Mouse (Mus musculus): ENCODE data around the gene Gm13030. TPM values are rescaled to one million over a fixed set of nuclear protein-coding genes. Genes with fewer than 3 reads are reported as not detected.

Gene Gm13030
- polyA plus RNA-seq, 1 experiment from 2014 or later: not detected

DNA sequence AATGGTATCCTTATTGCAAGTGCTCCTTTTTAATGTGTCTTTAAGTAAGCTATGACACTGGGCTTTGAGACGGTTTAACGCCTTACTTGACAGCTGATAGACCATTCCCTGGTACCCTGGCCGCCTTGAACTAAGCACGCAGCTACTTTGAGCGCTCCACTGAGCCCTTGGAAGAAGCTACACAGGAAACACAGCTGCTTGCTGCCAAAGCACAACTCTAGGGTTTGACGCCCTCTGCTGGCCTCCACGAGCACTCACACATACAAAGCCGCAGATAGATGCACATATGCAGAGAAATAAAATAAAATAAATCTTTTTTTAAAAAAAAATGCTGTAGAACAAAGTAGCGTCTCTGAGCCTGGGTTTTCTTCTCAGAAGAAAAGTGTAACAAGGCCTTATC is 14.5 kb downstream of the Gm13030 start:
- Histone ChIP-seq H3K27me3 (ENCODE audit: control insufficient read depth, insufficient read depth, low read depth, low read length) (peaks cover 3% of the 10 kb centered on the region), H3K27ac (ENCODE audit: low read length) (no peak overlapping the region), H3K4me1 (ENCODE audit: control insufficient read depth, low read depth, low read length) (no peaks in the 10 kb centered on the region), H3K36me3 (ENCODE audit: control insufficient read depth, insufficient read depth) (no peaks in the 10 kb centered on the region), H3K4me3 (ENCODE audit: low read depth, low read length) (no peak overlapping the region), H3K9ac (ENCODE audit: low read depth, low read length) (no peak overlapping the region), H3K4me2 (ENCODE audit: low read depth, low read length) (no peak overlapping the region), H3K9me3 (replicated peaks; ENCODE audit: control insufficient read depth, low read length) (no peaks in the 10 kb centered on the region)
- no peak for ATAC-seq (ENCODE audit: low read depth)
- WGBS (ENCODE audit: insufficient replicate concordance): 17% methylated on average over 9 of the region's 9 CpGs

DNA sequence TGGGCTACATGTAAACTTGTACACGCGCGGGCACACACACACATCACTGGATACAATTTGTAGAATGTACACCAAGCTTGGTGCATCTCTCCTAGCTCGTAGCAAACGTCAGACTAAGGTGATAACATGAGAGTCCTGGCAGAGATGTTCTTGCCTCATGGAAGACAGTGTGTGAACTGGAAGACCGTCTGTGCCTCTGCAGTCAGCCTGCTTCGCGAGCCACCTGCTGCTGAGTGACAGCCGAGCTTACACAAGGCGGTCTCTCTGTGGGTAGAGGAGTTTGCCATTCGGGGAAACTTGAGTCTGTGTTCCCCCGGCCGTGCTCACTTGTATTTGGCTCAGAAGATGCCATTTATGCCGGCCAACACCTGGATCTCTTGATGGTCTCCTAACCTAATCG is 15.3 kb downstream of the Gm13030 start:
- no peak overlapping the region for H3K4me3 ChIP-seq (ENCODE audit: low read depth, low read length)
- H3K4me2 ChIP-seq (ENCODE audit: low read depth, low read length): no peak overlapping the region
- H3K27ac ChIP-seq (ENCODE audit: low read length): no peak overlapping the region
- WGBS (ENCODE audit: insufficient replicate concordance): 60% methylated on average over 15 of the region's 15 CpGs
- no peaks in the 10 kb centered on the region for H3K36me3 ChIP-seq (ENCODE audit: control insufficient read depth, insufficient read depth)
- H3K9ac ChIP-seq (ENCODE audit: low read depth, low read length): no peak overlapping the region
- peaks cover 3% of the 10 kb centered on the region for H3K27me3 ChIP-seq (ENCODE audit: control insufficient read depth, insufficient read depth, low read depth, low read length)
- no peaks in the 10 kb centered on the region for H3K9me3 ChIP-seq (replicated peaks; ENCODE audit: control insufficient read depth, low read length)
- ATAC-seq (ENCODE audit: low read depth): no peak
- H3K4me1 ChIP-seq (ENCODE audit: control insufficient read depth, low read depth, low read length): no peaks in the 10 kb centered on the region

DNA sequence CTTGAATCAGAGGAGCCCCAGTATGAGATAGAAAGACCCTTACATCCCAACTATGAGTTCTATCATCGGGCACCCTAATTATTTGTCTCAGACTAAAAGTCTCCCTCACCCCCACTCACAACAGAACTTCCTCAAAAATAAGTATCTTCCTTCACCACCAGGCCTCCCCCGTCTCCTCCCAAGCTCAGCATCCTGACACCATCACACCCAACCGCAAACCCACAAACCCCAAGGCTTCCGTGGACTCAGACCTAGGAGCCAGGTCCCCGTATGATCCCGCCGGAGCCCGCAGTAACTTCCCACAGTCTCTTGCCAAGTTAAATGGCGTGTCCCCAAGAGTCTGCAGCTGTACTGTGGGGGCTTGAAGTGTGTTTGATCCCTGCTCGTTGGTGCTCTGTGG is 16.2 kb downstream of the Gm13030 start:
- Histone ChIP-seq H3K9me3 (replicated peaks; ENCODE audit: control insufficient read depth, low read length) (no peaks in the 10 kb centered on the region), H3K27me3 (ENCODE audit: control insufficient read depth, insufficient read depth, low read depth, low read length) (peaks cover 3% of the 10 kb centered on the region), H3K4me2 (ENCODE audit: low read depth, low read length) (no peak overlapping the region), H3K4me3 (ENCODE audit: low read depth, low read length) (no peak overlapping the region), H3K4me1 (ENCODE audit: control insufficient read depth, low read depth, low read length) (no peaks in the 10 kb centered on the region), H3K36me3 (ENCODE audit: control insufficient read depth, insufficient read depth) (no peaks in the 10 kb centered on the region), H3K9ac (ENCODE audit: low read depth, low read length) (no peak overlapping the region), H3K27ac (ENCODE audit: low read length) (no peak overlapping the region)
- WGBS (ENCODE audit: insufficient replicate concordance): 26% methylated on average over 10 of the region's 10 CpGs
- ATAC-seq (ENCODE audit: low read depth): no peak

DNA sequence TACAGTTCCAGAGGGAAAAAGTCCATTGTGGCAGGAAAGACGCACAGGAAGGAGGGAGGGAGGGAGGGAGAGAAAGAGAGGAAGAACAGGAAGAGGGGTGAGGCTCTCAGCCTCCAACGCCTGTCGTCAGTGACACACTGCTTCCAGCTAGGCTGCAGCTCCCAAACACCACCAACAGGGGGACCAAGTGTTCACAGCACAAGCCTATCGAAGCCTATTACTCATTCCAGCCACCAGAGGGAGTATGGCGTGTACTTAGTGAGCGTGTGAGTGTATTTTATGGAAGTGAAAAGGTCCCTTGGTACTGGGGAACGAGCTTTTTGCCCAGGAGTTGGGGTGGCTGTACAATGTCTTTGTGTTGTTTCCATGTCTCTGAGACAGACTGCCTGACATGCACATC is 17.3 kb downstream of the Gm13030 start:
- ATAC-seq (ENCODE audit: low read depth): no peak
- no peak overlapping the region for H3K27ac ChIP-seq (ENCODE audit: low read length)

DNA sequence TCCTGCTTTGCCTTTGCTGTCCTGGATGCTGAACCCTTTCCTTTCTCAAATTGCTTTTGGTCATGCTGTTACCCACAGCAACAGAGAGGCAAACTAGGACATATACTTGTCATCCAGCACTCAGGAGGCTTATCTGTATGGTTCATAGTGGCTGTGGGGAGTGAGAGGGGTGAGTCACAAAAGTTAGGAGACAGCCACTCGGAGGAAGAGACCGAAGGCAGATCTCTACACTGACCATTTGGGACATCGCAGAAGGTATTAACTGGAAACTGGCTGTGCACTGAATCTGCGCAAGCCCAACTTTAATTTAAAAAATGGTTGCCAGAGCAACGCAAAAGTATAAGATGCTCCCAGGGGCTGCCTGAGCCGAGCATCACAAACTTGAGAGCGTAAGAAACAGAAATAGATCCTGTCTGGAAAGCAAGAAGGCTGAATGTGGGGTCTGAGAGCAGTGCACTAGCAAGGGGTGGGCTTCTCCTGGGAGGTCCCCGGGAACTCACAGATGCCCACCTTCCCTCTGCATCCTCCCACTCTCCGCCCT is 18.6 kb downstream of the Gm13030 start:
- no peak overlapping the region for H3K4me2 ChIP-seq (ENCODE audit: low read depth, low read length)
- H3K36me3 ChIP-seq (ENCODE audit: control insufficient read depth, insufficient read depth): no peaks in the 10 kb centered on the region
- H3K9me3 ChIP-seq (replicated peaks; ENCODE audit: control insufficient read depth, low read length): no peaks in the 10 kb centered on the region
- no peak overlapping the region for H3K9ac ChIP-seq (ENCODE audit: low read depth, low read length)
- ATAC-seq (ENCODE audit: low read depth): no peak
- no peak overlapping the region for H3K27ac ChIP-seq (ENCODE audit: low read length)
- no peak overlapping the region for H3K4me3 ChIP-seq (ENCODE audit: low read depth, low read length)
- H3K27me3 ChIP-seq (ENCODE audit: control insufficient read depth, insufficient read depth, low read depth, low read length): peaks cover 3% of the 10 kb centered on the region
- H3K4me1 ChIP-seq (ENCODE audit: control insufficient read depth, low read depth, low read length): no peaks in the 10 kb centered on the region
- WGBS (ENCODE audit: insufficient replicate concordance): 63% methylated on average over 9 of the region's 9 CpGs

More for the DNA sequence above, 17.3 kb downstream of the Gm13030 start:
- H3K4me1 ChIP-seq (ENCODE audit: control insufficient read depth, low read depth, low read length): no peaks in the 10 kb centered on the region
- no peaks in the 10 kb centered on the region for H3K9me3 ChIP-seq (replicated peaks; ENCODE audit: control insufficient read depth, low read length)
- WGBS (ENCODE audit: insufficient replicate concordance): 14% methylated on average over 7 of the region's 7 CpGs
- no peak overlapping the region for H3K4me2 ChIP-seq (ENCODE audit: low read depth, low read length)
- H3K9ac ChIP-seq (ENCODE audit: low read depth, low read length): no peak overlapping the region
- H3K4me3 ChIP-seq (ENCODE audit: low read depth, low read length): no peak overlapping the region
- H3K27me3 ChIP-seq (ENCODE audit: control insufficient read depth, insufficient read depth, low read depth, low read length): peaks cover 3% of the 10 kb centered on the region
- H3K36me3 ChIP-seq (ENCODE audit: control insufficient read depth, insufficient read depth): no peaks in the 10 kb centered on the region

DNA sequence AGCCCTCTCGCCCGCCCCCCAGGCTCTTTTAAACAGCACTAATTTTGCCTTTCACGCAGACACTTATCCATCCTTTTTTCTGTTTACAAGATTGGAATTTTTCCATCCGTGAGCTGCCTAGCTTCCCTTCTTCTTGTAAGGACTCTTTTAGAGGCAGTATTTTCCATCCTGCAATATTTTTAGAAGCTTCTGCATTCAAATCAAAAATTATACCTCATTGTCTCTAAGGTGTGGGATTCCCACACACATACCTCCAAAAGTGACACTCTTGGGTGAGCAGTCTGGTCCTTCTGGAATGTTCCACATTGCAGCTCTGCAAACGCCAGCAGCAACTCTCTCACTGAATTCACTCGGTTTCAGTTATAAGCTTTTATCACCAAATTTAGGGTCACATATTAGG is 20.8 kb downstream of the Gm13030 start:
- 56% methylated on average over 6 of the region's 6 CpGs for WGBS (ENCODE audit: insufficient replicate concordance)
- H3K36me3 ChIP-seq (ENCODE audit: control insufficient read depth, insufficient read depth): no peaks in the 10 kb centered on the region
- H3K4me3 ChIP-seq (ENCODE audit: low read depth, low read length): no peak overlapping the region
- H3K9ac ChIP-seq (ENCODE audit: low read depth, low read length): no peak overlapping the region
- H3K4me2 ChIP-seq (ENCODE audit: low read depth, low read length): no peak overlapping the region
- no peaks in the 10 kb centered on the region for H3K9me3 ChIP-seq (replicated peaks; ENCODE audit: control insufficient read depth, low read length)
- no peaks in the 10 kb centered on the region for H3K4me1 ChIP-seq (ENCODE audit: control insufficient read depth, low read depth, low read length)
- ATAC-seq (ENCODE audit: low read depth): no peak
- no peak overlapping the region for H3K27ac ChIP-seq (ENCODE audit: low read length)
- no peaks in the 10 kb centered on the region for H3K27me3 ChIP-seq (ENCODE audit: control insufficient read depth, insufficient read depth, low read depth, low read length)

DNA sequence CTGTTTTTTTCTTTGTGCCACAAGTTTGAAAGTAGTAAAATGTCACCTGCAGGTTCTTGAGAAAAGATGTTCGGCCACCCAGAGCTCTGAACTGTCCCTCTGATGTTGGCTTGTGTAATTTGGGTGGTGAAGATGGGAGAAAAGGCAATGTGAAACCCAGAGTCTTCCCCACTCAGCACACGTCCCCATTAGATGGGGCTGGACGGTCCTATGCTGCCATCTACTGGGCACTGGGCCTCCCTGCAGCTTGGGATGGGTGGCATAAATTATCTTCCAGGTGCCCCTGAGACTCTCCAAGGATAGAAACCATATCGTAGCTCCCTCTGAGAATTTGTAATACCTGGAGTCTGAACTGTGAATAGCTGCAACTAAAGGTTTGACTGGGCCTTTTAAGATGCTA is 22.3 kb downstream of the Gm13030 start:
- Histone ChIP-seq H3K36me3 (ENCODE audit: control insufficient read depth, insufficient read depth) (no peaks in the 10 kb centered on the region), H3K4me1 (ENCODE audit: control insufficient read depth, low read depth, low read length) (no peaks in the 10 kb centered on the region), H3K27me3 (ENCODE audit: control insufficient read depth, insufficient read depth, low read depth, low read length) (no peaks in the 10 kb centered on the region), H3K27ac (ENCODE audit: low read length) (no peak overlapping the region), H3K9ac (ENCODE audit: low read depth, low read length) (no peak overlapping the region), H3K4me2 (ENCODE audit: low read depth, low read length) (no peak overlapping the region), H3K4me3 (ENCODE audit: low read depth, low read length) (no peak overlapping the region), H3K9me3 (replicated peaks; ENCODE audit: control insufficient read depth, low read length) (no peaks in the 10 kb centered on the region)
- WGBS (ENCODE audit: insufficient replicate concordance): 3% methylated on average over 4 of the region's 4 CpGs
- ATAC-seq (ENCODE audit: low read depth): no peak

DNA sequence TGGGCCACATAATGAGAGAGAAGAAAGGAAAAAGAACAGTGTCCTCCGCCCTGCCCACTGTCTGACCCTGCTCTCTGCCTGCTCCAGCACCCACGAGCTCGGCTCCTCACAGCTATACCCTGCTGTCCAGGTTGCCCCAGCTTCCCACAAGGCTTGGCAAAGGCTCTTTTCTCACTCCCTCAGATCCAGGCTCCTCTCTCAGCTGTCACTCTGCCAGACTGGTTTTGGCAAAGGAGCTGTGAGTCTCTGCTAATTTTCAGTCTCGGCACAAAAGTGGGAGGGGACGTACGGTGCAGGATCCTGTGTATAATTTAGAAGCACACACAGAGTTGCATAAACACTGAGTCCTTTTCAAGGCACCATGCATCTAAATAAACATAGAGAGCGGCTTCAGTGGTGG is 32.4 kb downstream of the Gm13030 start:
- no peaks in the 10 kb centered on the region for H3K36me3 ChIP-seq (ENCODE audit: control insufficient read depth, insufficient read depth)
- 74% methylated on average over 7 of the region's 7 CpGs for WGBS (ENCODE audit: insufficient replicate concordance)
- no peaks in the 10 kb centered on the region for H3K4me1 ChIP-seq (ENCODE audit: control insufficient read depth, low read depth, low read length)
- no peak overlapping the region for H3K27ac ChIP-seq (ENCODE audit: low read length)
- no peak overlapping the region for H3K4me2 ChIP-seq (ENCODE audit: low read depth, low read length)
- H3K27me3 ChIP-seq (ENCODE audit: control insufficient read depth, insufficient read depth, low read depth, low read length): no peaks in the 10 kb centered on the region
- no peak overlapping the region for H3K9ac ChIP-seq (ENCODE audit: low read depth, low read length)
- H3K9me3 ChIP-seq (replicated peaks; ENCODE audit: control insufficient read depth, low read length): no peaks in the 10 kb centered on the region
- H3K4me3 ChIP-seq (ENCODE audit: low read depth, low read length): no peak overlapping the region
- ATAC-seq (ENCODE audit: low read depth): no peak

DNA sequence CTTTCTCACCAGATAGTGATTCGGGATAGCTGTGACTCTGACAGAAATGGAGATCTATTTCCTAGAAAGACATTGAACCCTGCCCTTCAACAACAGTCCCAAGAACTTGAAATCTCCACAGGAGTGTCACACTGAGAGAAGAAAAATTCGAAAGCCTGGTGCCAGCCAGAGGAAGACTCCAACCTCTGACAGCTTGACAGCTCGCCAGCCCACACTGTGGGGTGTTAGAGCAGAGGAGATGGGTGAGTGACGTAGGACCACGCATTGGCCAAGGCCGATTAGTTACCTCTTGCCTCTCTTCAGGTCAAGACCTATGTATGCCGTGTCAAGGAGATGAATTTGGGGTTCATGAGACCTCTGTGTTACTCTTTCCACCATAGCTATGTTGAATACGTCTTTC is 33.0 kb downstream of the Gm13030 start:
- 64% methylated on average over 8 of the region's 8 CpGs for WGBS (ENCODE audit: insufficient replicate concordance)
- Histone ChIP-seq H3K27me3 (ENCODE audit: control insufficient read depth, insufficient read depth, low read depth, low read length) (no peaks in the 10 kb centered on the region), H3K4me2 (ENCODE audit: low read depth, low read length) (no peak overlapping the region), H3K9ac (ENCODE audit: low read depth, low read length) (no peak overlapping the region), H3K4me3 (ENCODE audit: low read depth, low read length) (no peak overlapping the region), H3K9me3 (replicated peaks; ENCODE audit: control insufficient read depth, low read length) (no peaks in the 10 kb centered on the region), H3K4me1 (ENCODE audit: control insufficient read depth, low read depth, low read length) (no peaks in the 10 kb centered on the region), H3K27ac (ENCODE audit: low read length) (no peak overlapping the region), H3K36me3 (ENCODE audit: control insufficient read depth, insufficient read depth) (no peaks in the 10 kb centered on the region)
- no peak for ATAC-seq (ENCODE audit: low read depth)
